Mouse (Mus musculus): ENCODE measurements at regions not wholly inside any gene's neighbourhood (a gene's known extent, or its start where the extent isn't known, plus 50 kb on each side); places are given as distances from the start of the nearest gene placed in this dataset.

DNA sequence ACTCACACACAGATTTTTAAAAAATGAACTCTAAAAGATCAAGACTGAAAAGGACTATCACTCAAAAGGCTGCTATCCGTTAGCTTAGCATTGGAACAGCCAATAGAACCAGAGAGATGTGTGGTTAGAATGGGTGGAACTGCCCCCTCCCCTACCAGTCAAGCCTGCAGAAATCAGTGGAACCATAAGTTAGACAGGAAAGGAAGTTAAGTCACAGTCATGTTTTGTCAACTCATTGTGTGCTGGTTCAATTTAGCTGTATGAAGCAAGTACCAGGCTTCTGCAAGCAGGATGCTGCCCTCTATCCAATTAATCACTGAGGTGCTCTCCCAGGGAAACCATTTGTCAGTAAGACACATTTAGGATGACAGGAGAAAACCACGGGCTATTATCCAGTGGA lies 117.1 kb downstream of the Gm9817 start:
- H3K27ac ChIP-seq (ENCODE audit: control insufficient read depth, insufficient read depth, low read depth, low read length) = no peak overlapping the region
- TF ChIP-seq POLR2A (IDR thresholded peaks at IDR 0.05; ENCODE audit: control insufficient read depth, low read depth, low read length) = no peak
- TF ChIP-seq CTCF (IDR thresholded peaks at IDR 0.05; ENCODE audit: control insufficient read depth, insufficient read depth, insufficient replicate concordance, low read depth, low read length) = no peak
- H3K27me3 ChIP-seq (ENCODE audit: control insufficient read depth, insufficient read depth, low read length) = no peaks in the 10 kb centered on the region
- no peak overlapping the region for H3K4me3 ChIP-seq (ENCODE audit: control insufficient read depth, low read depth, low read length)
- no peaks in the 10 kb centered on the region for H3K36me3 ChIP-seq (ENCODE audit: control insufficient read depth, insufficient read depth, low read length)
- no peaks in the 10 kb centered on the region for H3K4me1 ChIP-seq (ENCODE audit: control insufficient read depth, insufficient read depth, low read length)

- Histone ChIP-seq H3K27ac (ENCODE audit: control insufficient read depth, insufficient read depth, low read depth, low read length) (no peak overlapping the region), H3K4me3 (ENCODE audit: control insufficient read depth, low read depth, low read length) (no peak overlapping the region), H3K36me3 (ENCODE audit: control insufficient read depth, insufficient read depth, low read length) (no peaks in the 10 kb centered on the region), H3K27me3 (ENCODE audit: control insufficient read depth, insufficient read depth, low read length) (no peaks in the 10 kb centered on the region), H3K4me1 (ENCODE audit: control insufficient read depth, insufficient read depth, low read length) (no peaks in the 10 kb centered on the region)
- TF ChIP-seq POLR2A (IDR thresholded peaks at IDR 0.05; ENCODE audit: control insufficient read depth, low read depth, low read length) (no peak), CTCF (IDR thresholded peaks at IDR 0.05; ENCODE audit: control insufficient read depth, insufficient read depth, insufficient replicate concordance, low read depth, low read length) (no peak)
These were observed 117.9 kb downstream of the Gm9817 start for GRCm38 (mm10) chr13:45196363-45196762.

GRCm38 (mm10) chr13:45200511-45201120 lies 122.1 kb downstream of the Gm9817 start:
- H3K36me3 ChIP-seq (ENCODE audit: control insufficient read depth, insufficient read depth, low read length) = no peaks in the 10 kb centered on the region

DNA sequence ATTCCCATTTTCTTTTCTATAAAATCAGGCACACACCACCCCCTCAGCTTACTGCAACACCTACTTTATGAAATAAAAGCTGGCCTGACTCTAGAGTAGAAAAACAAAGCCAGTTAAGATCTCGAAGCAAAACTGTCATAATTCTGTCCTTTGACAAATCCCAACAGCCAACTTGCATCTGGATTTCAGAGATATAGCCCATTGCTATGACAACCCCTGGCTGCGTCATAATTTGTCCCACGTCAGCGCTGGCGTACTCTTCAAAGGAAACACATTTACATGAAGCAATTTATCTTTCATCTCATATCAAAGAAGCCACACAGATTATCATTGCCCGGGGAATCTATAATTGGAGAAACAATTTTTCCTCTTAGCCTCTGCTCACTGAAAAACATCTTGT lies 126.4 kb downstream of the Gm9817 start:
- no peak for TF ChIP-seq CTCF (IDR thresholded peaks at IDR 0.05; ENCODE audit: control insufficient read depth, insufficient read depth, insufficient replicate concordance, low read depth, low read length)
- TF ChIP-seq POLR2A (IDR thresholded peaks at IDR 0.05; ENCODE audit: control insufficient read depth, low read depth, low read length) = no peak
- Histone ChIP-seq H3K4me3 (ENCODE audit: control insufficient read depth, low read depth, low read length) (no peak overlapping the region), H3K4me1 (ENCODE audit: control insufficient read depth, insufficient read depth, low read length) (no peaks in the 10 kb centered on the region), H3K27me3 (ENCODE audit: control insufficient read depth, insufficient read depth, low read length) (no peaks in the 10 kb centered on the region), H3K27ac (ENCODE audit: control insufficient read depth, insufficient read depth, low read depth, low read length) (no peak overlapping the region), H3K36me3 (ENCODE audit: control insufficient read depth, insufficient read depth, low read length) (no peaks in the 10 kb centered on the region)

More at GRCm38 (mm10) chr13:45200511-45201120, 122.1 kb downstream of the Gm9817 start:
- Histone ChIP-seq H3K27me3 (ENCODE audit: control insufficient read depth, insufficient read depth, low read length) (no peaks in the 10 kb centered on the region), H3K4me1 (ENCODE audit: control insufficient read depth, insufficient read depth, low read length) (no peaks in the 10 kb centered on the region), H3K27ac (ENCODE audit: control insufficient read depth, insufficient read depth, low read depth, low read length) (no peak overlapping the region), H3K4me3 (ENCODE audit: control insufficient read depth, low read depth, low read length) (no peak overlapping the region)
- no peak for TF ChIP-seq POLR2A (IDR thresholded peaks at IDR 0.05; ENCODE audit: control insufficient read depth, low read depth, low read length)

DNA sequence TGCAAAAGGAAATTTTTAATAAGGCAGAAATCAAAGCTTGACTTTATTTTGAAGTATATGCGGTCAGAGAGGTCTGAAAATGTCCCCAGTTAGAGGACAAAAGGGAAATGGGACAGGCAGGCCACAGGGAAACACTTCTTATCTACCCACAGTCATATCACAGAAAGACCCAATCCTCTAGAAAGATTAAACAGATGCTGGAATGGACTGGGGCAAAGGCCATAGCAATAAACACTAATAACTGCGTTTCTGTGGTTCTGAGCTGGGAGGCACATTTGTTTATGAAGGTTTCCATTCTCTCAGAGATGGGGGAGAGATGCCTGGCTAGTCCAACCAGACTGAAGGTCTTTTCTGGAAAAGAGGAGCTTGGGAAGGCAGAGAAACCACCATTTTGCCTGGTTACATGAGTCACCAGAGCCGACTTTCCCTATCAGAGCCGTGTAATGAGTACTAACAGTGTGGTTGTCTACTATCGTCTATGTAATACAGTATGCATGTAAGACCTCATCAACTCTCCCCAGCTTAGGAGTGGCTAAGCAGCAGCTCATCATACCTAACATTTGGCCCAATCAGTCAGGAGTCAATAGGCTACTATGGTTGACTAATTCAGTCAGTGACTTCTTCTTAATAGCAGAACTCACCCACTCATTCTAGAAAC lies 130.2 kb downstream of the Gm9817 start:
- TF ChIP-seq POLR2A (IDR thresholded peaks at IDR 0.05; ENCODE audit: control insufficient read depth, low read depth, low read length) (no peak), CTCF (IDR thresholded peaks at IDR 0.05; ENCODE audit: control insufficient read depth, insufficient read depth, insufficient replicate concordance, low read depth, low read length) (no peak)

DNA sequence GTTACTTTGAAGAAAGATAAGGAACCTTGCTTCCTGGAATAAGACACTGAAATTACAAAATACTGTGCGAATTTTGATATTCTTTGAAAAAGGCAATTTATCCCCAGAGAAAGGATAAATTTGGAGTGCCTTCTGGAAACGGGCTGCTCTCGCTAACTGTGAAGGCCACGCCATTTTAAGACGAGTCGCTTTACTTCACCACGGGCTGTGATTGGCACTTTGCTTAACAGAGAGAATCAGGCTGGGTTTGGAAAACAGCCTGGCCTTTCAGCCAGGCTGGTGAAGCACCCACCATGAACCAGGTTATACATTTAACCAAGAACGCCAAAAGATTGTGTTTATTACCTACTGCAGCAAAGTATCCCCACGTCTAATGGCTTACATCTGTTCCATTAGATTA lies 132.7 kb downstream of the Gm9817 start:
- no peak overlapping the region for H3K4me3 ChIP-seq (ENCODE audit: control insufficient read depth, low read depth, low read length)
- TF ChIP-seq CTCF (IDR thresholded peaks at IDR 0.05; ENCODE audit: control insufficient read depth, insufficient read depth, insufficient replicate concordance, low read depth, low read length) (no peak), POLR2A (IDR thresholded peaks at IDR 0.05; ENCODE audit: control insufficient read depth, low read depth, low read length) (no peak)
- no peak overlapping the region for H3K27ac ChIP-seq (ENCODE audit: control insufficient read depth, insufficient read depth, low read depth, low read length)
- no peaks in the 10 kb centered on the region for H3K4me1 ChIP-seq (ENCODE audit: control insufficient read depth, insufficient read depth, low read length)
- H3K36me3 ChIP-seq (ENCODE audit: control insufficient read depth, insufficient read depth, low read length) = no peaks in the 10 kb centered on the region
- no peaks in the 10 kb centered on the region for H3K27me3 ChIP-seq (ENCODE audit: control insufficient read depth, insufficient read depth, low read length)

More for the DNA sequence above, 130.2 kb downstream of the Gm9817 start:
- Histone ChIP-seq H3K4me3 (ENCODE audit: control insufficient read depth, low read depth, low read length) (no peak overlapping the region), H3K36me3 (ENCODE audit: control insufficient read depth, insufficient read depth, low read length) (no peaks in the 10 kb centered on the region), H3K4me1 (ENCODE audit: control insufficient read depth, insufficient read depth, low read length) (no peaks in the 10 kb centered on the region), H3K27me3 (ENCODE audit: control insufficient read depth, insufficient read depth, low read length) (no peaks in the 10 kb centered on the region), H3K27ac (ENCODE audit: control insufficient read depth, insufficient read depth, low read depth, low read length) (no peak overlapping the region)

DNA sequence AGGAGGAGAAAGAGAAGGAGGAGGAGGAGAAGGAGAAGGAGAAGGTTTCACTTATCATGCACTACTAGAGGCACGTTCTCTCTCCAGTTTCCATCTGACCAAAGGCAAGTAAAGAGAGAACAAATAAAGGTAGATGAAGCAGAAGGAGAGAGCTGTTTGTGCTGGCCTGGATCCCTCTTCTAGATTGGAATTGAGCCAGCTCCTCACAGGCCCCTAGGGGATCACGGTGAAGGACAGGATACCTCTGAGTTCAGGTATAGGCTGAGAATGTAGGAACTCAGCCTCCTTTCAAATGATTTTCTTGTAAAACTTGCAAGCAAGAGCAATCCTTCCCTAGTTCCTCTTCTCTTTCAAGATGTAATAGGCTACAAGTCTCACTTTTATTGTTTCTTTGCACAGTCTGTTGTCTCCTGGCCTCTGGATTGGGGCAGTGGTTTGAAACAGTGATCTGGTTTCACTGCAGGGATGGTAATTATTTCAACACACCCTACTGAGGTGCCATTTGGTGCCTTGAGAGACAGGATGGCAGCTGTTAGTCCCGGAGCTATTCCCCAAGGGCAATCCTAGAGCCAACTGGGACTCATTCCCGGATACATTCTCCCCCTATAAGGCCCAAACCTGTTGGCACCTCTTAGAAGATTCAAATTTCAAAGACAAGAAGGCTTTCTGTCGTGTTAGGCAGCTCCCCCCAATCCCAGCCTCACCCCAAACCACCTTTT lies 134.8 kb downstream of the Gm9817 start:
- no peak for TF ChIP-seq POLR2A (IDR thresholded peaks at IDR 0.05; ENCODE audit: control insufficient read depth, low read depth, low read length)
- TF ChIP-seq CTCF (IDR thresholded peaks at IDR 0.05; ENCODE audit: control insufficient read depth, insufficient read depth, insufficient replicate concordance, low read depth, low read length) = no peak
- no peaks in the 10 kb centered on the region for H3K36me3 ChIP-seq (ENCODE audit: control insufficient read depth, insufficient read depth, low read length)
- no peaks in the 10 kb centered on the region for H3K4me1 ChIP-seq (ENCODE audit: control insufficient read depth, insufficient read depth, low read length)
- no peak overlapping the region for H3K4me3 ChIP-seq (ENCODE audit: control insufficient read depth, low read depth, low read length)
- no peaks in the 10 kb centered on the region for H3K27me3 ChIP-seq (ENCODE audit: control insufficient read depth, insufficient read depth, low read length)
- no peak overlapping the region for H3K27ac ChIP-seq (ENCODE audit: control insufficient read depth, insufficient read depth, low read depth, low read length)

Measured in testis, adult 2 months (tissue).